Mouse (Mus musculus): Measurements from ENCODE around the gene Prcc.

GRCm38 (mm10) chr3:87854795-87855568, 30.4 kb downstream of the Prcc start:
- TF ChIP-seq CTCF (IDR thresholded peaks at IDR 0.05; ENCODE audit: low read depth) (no peak), EP300 (IDR thresholded peaks at IDR 0.05; ENCODE audit: low read depth) (no peak)

Data from heart, postnatal 0 days (tissue).